Mouse (Mus musculus): ENCODE results near the gene Pidd1.

GRCm38 (mm10) chr7:141485606-141486005 lies 41.8 kb upstream of the Pidd1 start:
- TF ChIP-seq CTCF (IDR thresholded peaks at IDR 0.05; ENCODE audit: control insufficient read depth, insufficient read depth, insufficient replicate concordance, low read depth, low read length) (no peak), POLR2A (IDR thresholded peaks at IDR 0.05; ENCODE audit: control insufficient read depth, low read depth, low read length) (no peak)

Data from testis, adult 2 months (tissue).